Mouse (Mus musculus): ENCODE measurements around the gene Foxe1. TPM values are rescaled to one million over a fixed set of nuclear protein-coding genes. Genes with fewer than 3 reads are reported as not detected.

Gene Foxe1
- polyA plus RNA-seq (2014; fragmentation: Nextera tagmentation; extraction: Ambion mirVana) = 0.08 TPM in 1 of 2 replicates, not detected in the other

DNA sequence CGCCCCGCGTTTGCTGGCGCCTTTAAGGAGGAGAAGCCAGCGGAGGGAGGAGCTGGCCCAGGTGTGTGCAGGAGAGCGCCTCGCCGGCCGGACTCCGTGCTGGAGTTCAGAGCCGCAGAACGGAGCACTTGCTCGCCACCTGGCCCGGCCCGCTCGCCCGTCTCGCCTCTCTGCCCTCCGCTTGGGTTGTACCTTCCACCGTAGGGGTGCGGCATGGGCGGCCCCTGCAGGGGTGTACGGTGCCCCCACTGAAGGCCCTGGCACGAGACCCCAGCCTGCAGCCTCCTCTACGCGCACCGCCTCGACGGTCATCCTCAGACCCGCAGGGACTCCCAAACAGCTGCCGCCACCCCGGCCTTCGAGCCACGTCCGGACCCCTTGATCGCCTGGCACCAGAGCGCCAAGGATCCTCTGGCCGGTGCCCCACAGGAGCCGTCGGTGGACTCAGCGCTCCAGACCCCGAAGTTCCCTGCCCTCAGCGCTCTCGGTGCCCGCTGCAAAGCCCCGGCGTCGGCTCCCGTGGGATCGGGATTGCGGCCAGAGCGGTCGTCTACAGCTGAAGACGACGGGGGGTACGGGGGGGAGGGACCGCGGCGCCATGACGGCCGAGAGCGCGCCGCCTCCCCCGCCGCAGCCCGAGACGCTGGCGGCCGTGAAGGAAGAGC lies at the start of gene Foxe1:
TSS of gene Foxe1 (plus strand) at position 14 of the 665 bp plus-strand sequence.
- H3K4me3 ChIP-seq (ENCODE audit: low read depth, low read length) = peak within 1 kb of the TSS; percentile 26
- 0 out of 2 replicates have a peak, but pooled peaks cover 4% of the 10 kb centered on the region for H3K4me1 ChIP-seq (replicated peaks; ENCODE audit: control insufficient read depth, insufficient read depth, low read length)
- H3K27ac ChIP-seq (ENCODE audit: low read depth, low read length) = no peak within 1 kb of the TSS
- peaks cover 95% of the 10 kb centered on the region for H3K27me3 ChIP-seq (ENCODE audit: control insufficient read depth, insufficient read depth, low read length)
- 2% methylated on average over 61 of the region's 70 CpGs for WGBS
- H3K4me2 ChIP-seq (ENCODE audit: low read depth, low read length, severe bottlenecking) = peak within 1 kb of the TSS; percentile 29
- DNase-seq (ENCODE audit: low spot score) (peak; percentile 64), ATAC-seq (replicated peaks; ENCODE audit: low FRiP score) (no peak)
- no peaks in the 10 kb centered on the region for H3K36me3 ChIP-seq (ENCODE audit: control insufficient read depth, insufficient read depth, low read length)
- no peak within 1 kb of the TSS for H3K9ac ChIP-seq (ENCODE audit: low read length)
- no peaks in the 10 kb centered on the region for H3K9me3 ChIP-seq (ENCODE audit: control insufficient read depth, low read length)

DNA sequence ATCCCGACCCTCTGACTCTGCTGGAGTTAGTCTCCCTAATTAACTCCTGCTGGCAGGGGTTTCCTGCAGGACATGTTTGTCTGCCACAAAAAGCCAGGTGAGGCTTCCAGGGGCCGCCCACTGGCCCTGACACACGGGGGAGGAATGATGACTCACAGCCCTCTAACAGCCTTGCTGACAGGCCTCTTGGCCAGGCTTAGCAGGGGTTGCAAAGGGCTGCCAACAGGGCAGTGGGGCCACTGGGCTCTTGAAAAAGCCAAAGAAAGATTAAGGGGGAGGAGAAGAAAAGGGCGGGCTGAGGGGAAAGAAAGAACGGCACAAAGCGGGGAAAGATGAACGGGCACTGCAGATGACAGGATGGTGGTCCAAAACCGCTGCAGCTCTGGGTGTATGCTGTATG lies 39.3 kb upstream of the Foxe1 start:
- Histone ChIP-seq H3K27ac (ENCODE audit: low read depth, low read length) (no peak overlapping the region), H3K4me2 (ENCODE audit: low read depth, low read length, severe bottlenecking) (peak overlapping the region; percentile 78; the same call in 1 of the 2 replicates), H3K4me3 (ENCODE audit: low read depth, low read length) (no peak overlapping the region), H3K4me1 (replicated peaks; ENCODE audit: control insufficient read depth, insufficient read depth, low read length) (peaks cover 5% of the 10 kb centered on the region; the same call in 1 of the 2 replicates), H3K36me3 (ENCODE audit: control insufficient read depth, insufficient read depth, low read length) (no peaks in the 10 kb centered on the region), H3K9ac (ENCODE audit: low read length) (peak overlapping the region; percentile 24; the same call in 1 of the 2 replicates), H3K27me3 (ENCODE audit: control insufficient read depth, insufficient read depth, low read length) (peaks cover 9% of the 10 kb centered on the region), H3K9me3 (ENCODE audit: control insufficient read depth, low read length) (no peaks in the 10 kb centered on the region)
- 2% methylated on average over 8 of the region's 8 CpGs for WGBS
- DNase-seq (ENCODE audit: low spot score) (no peak), ATAC-seq (replicated peaks; ENCODE audit: low FRiP score) (0 out of 2 replicates have a peak, but pooled peaks have one; percentile 23)

DNA sequence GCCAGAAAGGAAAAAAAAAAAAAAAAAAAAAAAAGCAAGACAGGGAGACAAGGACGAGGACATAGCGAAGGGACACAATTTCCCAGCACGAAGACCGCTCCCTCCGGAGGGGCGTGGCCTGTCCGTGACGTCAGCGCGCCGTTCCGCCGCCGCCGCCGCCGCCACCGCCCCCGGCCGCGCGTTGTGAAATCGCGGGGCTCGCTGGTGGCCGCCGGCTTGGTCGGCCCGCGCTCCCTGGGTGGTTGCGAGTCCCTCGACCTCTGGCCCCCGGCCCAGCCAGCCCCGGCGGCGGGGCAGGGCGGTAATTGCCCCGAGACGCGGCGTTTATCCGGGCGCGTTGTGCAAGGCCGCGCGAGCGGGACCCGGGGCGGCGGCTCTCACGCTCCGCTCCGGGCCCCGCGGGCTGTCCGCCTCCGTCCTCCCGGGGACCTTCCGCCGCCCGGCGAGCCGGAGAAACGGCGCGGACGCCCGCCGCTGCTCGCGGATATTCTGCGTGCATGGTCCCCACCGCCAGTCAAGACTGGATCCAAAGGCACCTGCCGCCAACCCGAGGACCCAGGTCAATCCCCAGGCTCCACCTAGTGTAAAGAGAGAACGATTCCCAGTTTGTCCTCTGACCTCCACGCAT lies 38.5 kb upstream of the Foxe1 start:
- peak overlapping the region; percentile 25; the same call in 1 of the 2 replicates for H3K27ac ChIP-seq (ENCODE audit: low read depth, low read length)
- ATAC-seq (replicated peaks; ENCODE audit: low FRiP score) (peak; percentile 90), DNase-seq (ENCODE audit: low spot score) (peak; percentile 87)
- no peaks in the 10 kb centered on the region for H3K9me3 ChIP-seq (ENCODE audit: control insufficient read depth, low read length)
- H3K36me3 ChIP-seq (ENCODE audit: control insufficient read depth, insufficient read depth, low read length) = no peaks in the 10 kb centered on the region
- H3K27me3 ChIP-seq (ENCODE audit: control insufficient read depth, insufficient read depth, low read length) = peaks cover 9% of the 10 kb centered on the region
- H3K4me3 ChIP-seq (ENCODE audit: low read depth, low read length) = peak overlapping the region; percentile 78
- H3K4me1 ChIP-seq (replicated peaks; ENCODE audit: control insufficient read depth, insufficient read depth, low read length) = peaks cover 5% of the 10 kb centered on the region; the same call in 1 of the 2 replicates
- whole genome bisulfite sequencing = under 1% methylated on average over 71 of the region's 78 CpGs
- peak overlapping the region; percentile 77 for H3K9ac ChIP-seq (ENCODE audit: low read length)
- peak overlapping the region; percentile 78 for H3K4me2 ChIP-seq (ENCODE audit: low read depth, low read length, severe bottlenecking)

DNA sequence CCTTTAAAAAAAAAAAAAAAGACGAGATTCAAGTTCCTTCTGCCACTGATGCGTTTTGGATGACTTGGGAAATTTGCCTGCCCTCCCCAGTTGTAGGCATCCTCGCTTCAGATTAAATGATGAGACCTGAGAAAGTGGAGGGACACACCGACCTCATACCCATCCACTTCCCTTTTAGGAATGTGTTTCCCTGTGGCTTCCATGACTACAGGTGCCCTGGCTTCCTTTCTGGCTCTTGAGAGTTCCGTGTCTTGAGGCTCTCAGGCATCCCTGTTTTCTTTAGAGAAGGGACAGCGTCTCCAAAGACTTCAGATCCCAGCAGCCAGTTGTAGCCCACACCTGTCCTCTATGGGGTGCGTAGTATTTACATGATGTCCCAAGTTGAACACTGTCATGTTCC lies 38.0 kb upstream of the Foxe1 start:
- Histone ChIP-seq H3K4me1 (replicated peaks; ENCODE audit: control insufficient read depth, insufficient read depth, low read length) (peaks cover 5% of the 10 kb centered on the region; the same call in 1 of the 2 replicates), H3K9ac (ENCODE audit: low read length) (peak overlapping the region; percentile 77), H3K27ac (ENCODE audit: low read depth, low read length) (no peak overlapping the region), H3K4me2 (ENCODE audit: low read depth, low read length, severe bottlenecking) (peak overlapping the region; percentile 78), H3K4me3 (ENCODE audit: low read depth, low read length) (peak overlapping the region; percentile 78), H3K27me3 (ENCODE audit: control insufficient read depth, insufficient read depth, low read length) (peaks cover 9% of the 10 kb centered on the region), H3K36me3 (ENCODE audit: control insufficient read depth, insufficient read depth, low read length) (no peaks in the 10 kb centered on the region), H3K9me3 (ENCODE audit: control insufficient read depth, low read length) (no peaks in the 10 kb centered on the region)
- DNase-seq (ENCODE audit: low spot score) (no peak), ATAC-seq (replicated peaks; ENCODE audit: low FRiP score) (no peak)
- 13% methylated on average over 7 of the region's 7 CpGs for WGBS

DNA sequence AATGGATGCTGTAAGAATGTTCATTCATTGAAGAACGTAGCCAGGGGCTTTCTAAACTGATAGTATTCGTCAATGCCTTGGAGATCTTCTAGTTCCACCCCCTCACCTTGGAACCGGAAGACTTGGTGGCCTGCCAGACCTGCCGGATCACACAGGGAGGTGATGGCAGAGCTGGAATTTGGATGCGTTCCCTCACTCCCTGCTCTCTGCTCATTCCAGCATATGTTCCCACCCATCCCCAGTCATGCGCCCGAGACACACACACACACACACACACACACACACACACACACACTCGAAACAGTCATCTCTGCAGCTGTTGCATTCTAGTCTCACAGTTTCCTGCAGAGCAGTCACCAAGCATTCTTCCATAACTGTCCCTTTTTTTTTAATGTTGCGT lies 36.1 kb upstream of the Foxe1 start:
- no peak for ATAC-seq (replicated peaks; ENCODE audit: low FRiP score)
- DNase-seq (ENCODE audit: low spot score) = no peak
- Histone ChIP-seq H3K27ac (ENCODE audit: low read depth, low read length) (no peak overlapping the region), H3K9ac (ENCODE audit: low read length) (no peak overlapping the region), H3K4me1 (replicated peaks; ENCODE audit: control insufficient read depth, insufficient read depth, low read length) (peaks cover 5% of the 10 kb centered on the region; the same call in 1 of the 2 replicates), H3K27me3 (ENCODE audit: control insufficient read depth, insufficient read depth, low read length) (peaks cover 9% of the 10 kb centered on the region), H3K4me3 (ENCODE audit: low read depth, low read length) (no peak overlapping the region), H3K9me3 (ENCODE audit: control insufficient read depth, low read length) (no peaks in the 10 kb centered on the region), H3K4me2 (ENCODE audit: low read depth, low read length, severe bottlenecking) (no peak overlapping the region), H3K36me3 (ENCODE audit: control insufficient read depth, insufficient read depth, low read length) (no peaks in the 10 kb centered on the region)
- 71% methylated on average over 9 of the region's 9 CpGs for WGBS

DNA sequence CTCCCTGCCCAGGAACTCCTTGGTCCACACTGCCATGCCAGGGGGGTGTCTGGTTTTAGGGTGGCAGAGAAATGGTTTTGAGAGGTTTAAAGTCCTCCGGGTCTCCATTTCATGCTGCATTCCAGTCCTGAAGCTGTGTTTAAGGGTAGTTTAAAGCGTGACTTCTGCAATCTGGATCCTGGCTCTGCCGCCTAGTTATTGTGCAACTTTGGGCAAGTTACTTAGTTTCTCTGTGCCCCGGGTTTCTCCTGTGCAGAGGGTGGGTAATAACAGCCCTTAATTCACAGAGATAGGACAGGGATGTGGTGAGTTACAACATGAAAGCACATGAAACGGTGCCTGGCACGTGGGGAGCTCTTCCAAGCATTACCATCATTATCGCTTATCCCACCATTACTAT lies 35.5 kb upstream of the Foxe1 start:
- no peak overlapping the region for H3K4me2 ChIP-seq (ENCODE audit: low read depth, low read length, severe bottlenecking)
- H3K9me3 ChIP-seq (ENCODE audit: control insufficient read depth, low read length) = no peaks in the 10 kb centered on the region
- no peak for DNase-seq (ENCODE audit: low spot score)
- H3K9ac ChIP-seq (ENCODE audit: low read length) = no peak overlapping the region
- peaks cover 9% of the 10 kb centered on the region for H3K27me3 ChIP-seq (ENCODE audit: control insufficient read depth, insufficient read depth, low read length)
- WGBS = 89% methylated on average over 7 of the region's 7 CpGs
- H3K36me3 ChIP-seq (ENCODE audit: control insufficient read depth, insufficient read depth, low read length) = no peaks in the 10 kb centered on the region
- peaks cover 5% of the 10 kb centered on the region; the same call in 1 of the 2 replicates for H3K4me1 ChIP-seq (replicated peaks; ENCODE audit: control insufficient read depth, insufficient read depth, low read length)
- no peak for ATAC-seq (replicated peaks; ENCODE audit: low FRiP score)
- no peak overlapping the region for H3K4me3 ChIP-seq (ENCODE audit: low read depth, low read length)
- H3K27ac ChIP-seq (ENCODE audit: low read depth, low read length) = no peak overlapping the region

DNA sequence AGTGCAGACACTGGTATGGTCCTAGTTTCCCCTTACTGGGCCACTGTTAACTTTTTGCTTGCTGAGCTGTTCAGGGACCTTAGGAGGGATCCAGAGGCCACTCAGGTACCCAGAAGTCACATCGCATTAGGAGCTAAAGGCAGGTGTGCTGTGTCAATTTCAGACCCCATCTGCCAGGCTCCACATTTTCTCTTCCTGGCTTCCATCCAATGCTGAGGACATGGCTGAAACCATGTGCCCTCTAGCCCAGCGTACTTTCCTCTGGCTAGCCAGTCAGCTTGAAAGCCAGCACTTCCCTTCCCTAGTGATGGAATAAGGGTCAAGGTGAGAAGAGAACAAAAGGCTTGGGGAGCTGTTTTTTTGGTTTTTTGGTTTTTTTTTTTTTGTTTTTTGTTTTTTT lies 31.8 kb upstream of the Foxe1 start:
- Histone ChIP-seq H3K36me3 (ENCODE audit: control insufficient read depth, insufficient read depth, low read length) (no peaks in the 10 kb centered on the region), H3K4me1 (replicated peaks; ENCODE audit: control insufficient read depth, insufficient read depth, low read length) (no peaks in the 10 kb centered on the region), H3K9ac (ENCODE audit: low read length) (no peak overlapping the region), H3K9me3 (ENCODE audit: control insufficient read depth, low read length) (no peaks in the 10 kb centered on the region), H3K27ac (ENCODE audit: low read depth, low read length) (no peak overlapping the region), H3K4me2 (ENCODE audit: low read depth, low read length, severe bottlenecking) (no peak overlapping the region), H3K4me3 (ENCODE audit: low read depth, low read length) (no peak overlapping the region), H3K27me3 (ENCODE audit: control insufficient read depth, insufficient read depth, low read length) (no peaks in the 10 kb centered on the region)
- 89% methylated on average over 2 of the region's 2 CpGs for WGBS
- no peak for DNase-seq (ENCODE audit: low spot score)
- ATAC-seq (replicated peaks; ENCODE audit: low FRiP score) = no peak

DNA sequence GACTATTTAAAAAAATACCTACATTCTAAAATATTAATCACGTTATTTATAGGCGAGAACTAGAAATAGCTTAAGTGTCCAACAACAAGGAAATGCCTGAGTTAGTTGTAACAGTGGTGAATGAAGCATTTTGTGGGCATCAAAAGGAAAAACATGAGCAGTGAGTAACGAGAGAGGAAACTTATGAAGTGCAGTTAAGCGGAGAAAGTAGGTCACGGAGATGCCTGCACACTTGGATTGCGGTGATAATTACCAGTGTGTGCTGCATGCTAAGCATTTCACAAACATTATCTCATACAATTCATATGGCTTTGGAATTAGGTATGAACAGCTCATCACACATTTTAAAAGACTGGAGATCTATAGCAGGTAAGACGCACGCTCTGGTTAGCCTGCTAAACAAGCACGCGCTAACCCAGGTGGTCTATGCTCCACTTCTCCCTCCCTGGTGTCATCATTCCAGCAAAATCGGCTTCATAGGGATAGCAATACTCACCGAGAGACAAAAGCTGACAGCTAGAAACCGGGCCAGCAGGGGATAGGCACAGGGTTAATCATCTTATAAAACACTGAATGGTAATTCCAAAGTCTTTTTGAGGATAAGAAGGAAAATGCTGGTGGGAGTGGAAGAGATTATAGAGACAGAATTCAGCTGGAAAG lies 21.5 kb upstream of the Foxe1 start:
- WGBS = 78% methylated on average over 13 of the region's 13 CpGs
- Histone ChIP-seq H3K27ac (ENCODE audit: low read depth, low read length) (no peak overlapping the region), H3K4me1 (replicated peaks; ENCODE audit: control insufficient read depth, insufficient read depth, low read length) (no peaks in the 10 kb centered on the region; the same call in 1 of the 2 replicates), H3K9ac (ENCODE audit: low read length) (no peak overlapping the region), H3K36me3 (ENCODE audit: control insufficient read depth, insufficient read depth, low read length) (no peaks in the 10 kb centered on the region), H3K27me3 (ENCODE audit: control insufficient read depth, insufficient read depth, low read length) (no peaks in the 10 kb centered on the region; the same call in 1 of the 2 replicates), H3K9me3 (ENCODE audit: control insufficient read depth, low read length) (no peaks in the 10 kb centered on the region), H3K4me3 (ENCODE audit: low read depth, low read length) (no peak overlapping the region), H3K4me2 (ENCODE audit: low read depth, low read length, severe bottlenecking) (no peak overlapping the region)
- ATAC-seq (replicated peaks; ENCODE audit: low FRiP score) = no peak
- DNase-seq (ENCODE audit: low spot score) = peak; percentile 6

Measured in forebrain, embryonic 11.5 days (tissue).